Mouse (Mus musculus): ENCODE measurements at regions not wholly inside any gene's neighbourhood (a gene's known extent, or its start where the extent isn't known, plus 50 kb on each side); places are given as distances from the start of the nearest gene placed in this dataset.

- H3K27ac ChIP-seq (ENCODE audit: low read depth): no peak overlapping the region
- no peaks in the 10 kb centered on the region for H3K9me3 ChIP-seq (ENCODE audit: low read length)
- no peaks in the 10 kb centered on the region for H3K36me3 ChIP-seq (replicated peaks; ENCODE audit: insufficient read depth, low read length)
- H3K4me2 ChIP-seq (ENCODE audit: low read depth, low read length): no peak overlapping the region
- no peak for TF ChIP-seq CTCF (IDR thresholded peaks at IDR 0.05; ENCODE audit: low read depth)
- no peak for TF ChIP-seq EP300 (IDR thresholded peaks at IDR 0.05; ENCODE audit: low read depth)
- no peak overlapping the region for H3K9ac ChIP-seq (replicated peaks)
- no peak overlapping the region for H3K4me3 ChIP-seq (ENCODE audit: low read depth, low read length)
- ATAC-seq (no peak), DNase-seq (no peak)
- no peaks in the 10 kb centered on the region for H3K4me1 ChIP-seq (ENCODE audit: insufficient read depth)
- no peaks in the 10 kb centered on the region for H3K27me3 ChIP-seq (ENCODE audit: insufficient read depth, low read length)
- WGBS (ENCODE audit: insufficient replicate concordance): 57% methylated on average over 6 of the region's 6 CpGs
Observed at GRCm38 (mm10) chr5:118891131-118891530, 330.7 kb downstream of the Med13l start.

GRCm38 (mm10) chr5:118908224-118908623, 347.7 kb downstream of the Med13l start:
- DNase-seq: no peak
- Histone ChIP-seq H3K4me1 (ENCODE audit: insufficient read depth) (no peaks in the 10 kb centered on the region), H3K27ac (ENCODE audit: low read depth) (no peak overlapping the region), H3K4me2 (ENCODE audit: low read depth, low read length) (no peak overlapping the region), H3K27me3 (ENCODE audit: insufficient read depth, low read length) (no peaks in the 10 kb centered on the region), H3K9ac (replicated peaks) (no peak overlapping the region), H3K36me3 (replicated peaks; ENCODE audit: insufficient read depth, low read length) (no peaks in the 10 kb centered on the region), H3K4me3 (ENCODE audit: low read depth, low read length) (no peak overlapping the region), H3K9me3 (ENCODE audit: low read length) (0 out of 2 replicates have a peak, but pooled peaks cover 3% of the 10 kb centered on the region)
- 75% methylated on average over 7 of the region's 7 CpGs for WGBS (ENCODE audit: insufficient replicate concordance)
- TF ChIP-seq EP300 (IDR thresholded peaks at IDR 0.05; ENCODE audit: low read depth) (no peak), CTCF (IDR thresholded peaks at IDR 0.05; ENCODE audit: low read depth) (no peak)
- ATAC-seq: no peak

DNA sequence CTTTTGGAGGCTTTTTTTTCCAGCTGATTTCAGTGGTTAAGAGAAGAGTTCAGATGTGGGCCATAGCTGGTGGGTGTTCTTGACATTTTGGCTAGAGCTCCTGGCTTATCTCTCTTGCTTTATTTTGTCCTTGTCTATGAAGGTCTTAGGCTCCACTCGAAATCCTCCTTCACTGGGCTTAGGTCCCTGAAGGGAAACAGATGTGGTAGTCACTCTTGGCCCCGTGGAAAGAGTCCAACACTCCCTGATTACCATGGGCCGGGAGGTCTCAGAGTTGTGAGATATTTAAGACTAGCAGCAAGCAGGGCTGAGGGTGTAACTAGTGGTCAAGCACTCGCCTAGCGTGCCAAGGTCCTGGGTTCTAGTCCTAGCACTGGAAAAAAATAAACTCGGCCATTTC, 349.3 kb downstream of the Med13l start:
- DNase-seq: no peak
- no peak overlapping the region for H3K4me3 ChIP-seq (ENCODE audit: low read depth, low read length)
- H3K4me2 ChIP-seq (ENCODE audit: low read depth, low read length): no peak overlapping the region
- no peak for ATAC-seq
- WGBS (ENCODE audit: insufficient replicate concordance): 67% methylated on average over 6 of the region's 6 CpGs
- no peaks in the 10 kb centered on the region for H3K4me1 ChIP-seq (ENCODE audit: insufficient read depth)
- no peak for TF ChIP-seq EP300 (IDR thresholded peaks at IDR 0.05; ENCODE audit: low read depth)
- H3K36me3 ChIP-seq (replicated peaks; ENCODE audit: insufficient read depth, low read length): no peaks in the 10 kb centered on the region
- H3K27me3 ChIP-seq (ENCODE audit: insufficient read depth, low read length): no peaks in the 10 kb centered on the region
- no peaks in the 10 kb centered on the region for H3K9me3 ChIP-seq (ENCODE audit: low read length)
- no peak overlapping the region for H3K27ac ChIP-seq (ENCODE audit: low read depth)
- H3K9ac ChIP-seq (replicated peaks): no peak overlapping the region

DNA sequence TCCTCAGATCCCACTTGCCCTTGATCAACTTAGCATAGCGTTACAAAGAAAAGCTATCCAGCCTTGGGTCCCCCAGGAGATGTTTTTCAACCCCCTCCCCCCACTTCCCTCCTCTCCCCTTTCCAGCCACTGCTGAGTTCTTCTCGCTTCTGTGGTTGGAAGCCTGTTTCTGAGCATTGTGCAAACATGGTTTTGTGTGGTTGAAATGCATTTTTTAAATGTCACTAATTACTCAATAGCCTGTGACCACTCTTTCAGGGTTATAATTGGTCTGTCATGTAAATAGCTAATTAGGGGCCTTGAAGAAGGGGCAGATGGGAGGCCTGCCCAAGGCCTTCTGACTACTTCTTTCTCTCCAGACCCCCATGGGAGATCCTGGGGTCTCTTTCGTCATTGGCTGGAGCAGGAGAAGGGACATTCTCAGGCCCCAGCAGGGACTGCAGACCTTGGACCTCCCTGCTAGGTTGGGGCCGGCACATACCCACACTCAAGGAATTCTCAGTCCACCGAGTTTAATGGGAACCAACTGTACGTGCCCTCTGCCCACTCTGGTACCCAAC, 353.8 kb downstream of the Med13l start:
- Histone ChIP-seq H3K4me2 (ENCODE audit: low read depth, low read length) (no peak overlapping the region), H3K4me1 (ENCODE audit: insufficient read depth) (no peaks in the 10 kb centered on the region), H3K36me3 (replicated peaks; ENCODE audit: insufficient read depth, low read length) (no peaks in the 10 kb centered on the region), H3K4me3 (ENCODE audit: low read depth, low read length) (no peak overlapping the region), H3K9ac (replicated peaks) (no peak overlapping the region), H3K27me3 (ENCODE audit: insufficient read depth, low read length) (no peaks in the 10 kb centered on the region), H3K27ac (ENCODE audit: low read depth) (no peak overlapping the region), H3K9me3 (ENCODE audit: low read length) (no peaks in the 10 kb centered on the region)
- TF ChIP-seq EP300 (IDR thresholded peaks at IDR 0.05; ENCODE audit: low read depth) (no peak), CTCF (IDR thresholded peaks at IDR 0.05; ENCODE audit: low read depth) (no peak)
- ATAC-seq (no peak), DNase-seq (no peak)
- 63% methylated on average over 6 of the region's 6 CpGs for WGBS (ENCODE audit: insufficient replicate concordance)

DNA sequence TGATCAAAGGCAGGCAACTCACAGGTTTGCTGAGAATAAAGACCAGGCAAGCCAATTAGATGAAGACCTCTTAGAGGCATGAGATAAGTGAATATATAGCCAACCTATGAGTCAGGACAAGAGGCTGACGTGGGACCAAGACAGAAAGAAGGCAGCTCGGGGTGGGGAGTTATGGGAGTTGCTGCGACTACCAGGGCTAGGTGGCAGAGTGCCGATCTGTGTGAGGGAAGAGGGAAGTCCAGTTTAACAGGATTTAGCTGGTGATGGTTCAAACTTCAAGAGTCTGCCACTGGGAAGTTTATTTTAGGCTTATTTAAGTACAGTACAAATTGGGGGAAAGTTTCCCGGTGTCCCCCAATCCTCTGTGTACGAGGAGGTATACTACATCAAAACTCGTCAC, 362.9 kb downstream of the Med13l start:
- Histone ChIP-seq H3K4me3 (ENCODE audit: low read depth, low read length) (no peak overlapping the region), H3K27ac (ENCODE audit: low read depth) (no peak overlapping the region), H3K4me2 (ENCODE audit: low read depth, low read length) (no peak overlapping the region), H3K4me1 (ENCODE audit: insufficient read depth) (no peaks in the 10 kb centered on the region), H3K9ac (replicated peaks) (no peak overlapping the region), H3K9me3 (ENCODE audit: low read length) (no peaks in the 10 kb centered on the region), H3K27me3 (ENCODE audit: insufficient read depth, low read length) (no peaks in the 10 kb centered on the region), H3K36me3 (replicated peaks; ENCODE audit: insufficient read depth, low read length) (no peaks in the 10 kb centered on the region)
- no peak for DNase-seq
- no peak for TF ChIP-seq CTCF (IDR thresholded peaks at IDR 0.05; ENCODE audit: low read depth)
- TF ChIP-seq EP300 (IDR thresholded peaks at IDR 0.05; ENCODE audit: low read depth): no peak
- WGBS (ENCODE audit: insufficient replicate concordance): 77% methylated on average over 7 of the region's 7 CpGs
- ATAC-seq: no peak

DNA sequence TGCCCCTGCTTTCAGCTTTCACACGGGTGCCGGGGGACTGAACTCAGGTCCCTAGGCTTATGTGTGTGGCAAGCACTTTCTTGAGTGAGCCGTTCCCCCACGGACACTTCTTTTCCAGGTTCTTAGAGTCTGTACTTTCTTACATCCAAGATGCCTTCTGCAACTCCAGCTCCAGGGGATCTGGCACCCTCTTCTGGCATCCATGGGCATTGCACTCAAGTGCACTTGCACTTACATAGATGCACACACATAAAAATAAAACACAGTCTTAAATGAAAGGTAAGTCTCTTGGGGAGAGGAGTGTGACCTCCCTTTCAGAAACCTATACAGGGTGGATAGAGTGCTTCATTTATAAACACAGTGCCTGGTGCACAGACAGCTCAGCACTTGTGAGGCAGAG, 368.6 kb downstream of the Med13l start:
- DNase-seq: no peak

More for the DNA sequence above, 368.6 kb downstream of the Med13l start:
- Histone ChIP-seq H3K27ac (ENCODE audit: low read depth) (no peak overlapping the region), H3K9ac (replicated peaks) (no peak overlapping the region), H3K9me3 (ENCODE audit: low read length) (no peaks in the 10 kb centered on the region), H3K4me1 (ENCODE audit: insufficient read depth) (no peaks in the 10 kb centered on the region), H3K4me2 (ENCODE audit: low read depth, low read length) (no peak overlapping the region), H3K4me3 (ENCODE audit: low read depth, low read length) (no peak overlapping the region), H3K27me3 (ENCODE audit: insufficient read depth, low read length) (peaks cover 5% of the 10 kb centered on the region; the same call in 1 of the 2 replicates), H3K36me3 (replicated peaks; ENCODE audit: insufficient read depth, low read length) (no peaks in the 10 kb centered on the region)
- 94% methylated on average over 4 of the region's 4 CpGs for WGBS (ENCODE audit: insufficient replicate concordance)
- TF ChIP-seq EP300 (IDR thresholded peaks at IDR 0.05; ENCODE audit: low read depth) (no peak), CTCF (IDR thresholded peaks at IDR 0.05; ENCODE audit: low read depth) (peak; percentile 23)
- no peak for ATAC-seq
